Mouse (Mus musculus) gastrocnemius, adult 2 months (tissue): Measurements from ENCODE around the gene Eef1e1. TPM values are rescaled to one million over a fixed set of nuclear protein-coding genes. Genes with fewer than 3 reads are reported as not detected.
"Not testable (repeated sequence)": the region's sequence is repeated elsewhere in the genome, so short reads cannot be mapped to it uniquely, and the experiment has no call there.

Experiments used
- DNase-seq: peaks from one replicate; pipeline ENCODE4 v3.0.0; 2022
- H3K27ac ChIP-seq: fragments of 200-600 bp; 2 replicates; pipeline ENCODE4 v1.8.1; 2022; ENCODE audit warnings: mild to moderate bottlenecking
- H3K4me3 ChIP-seq: fragments of 200-600 bp; 2 replicates; pipeline ENCODE4 v1.8.1; 2022; ENCODE audit warnings: mild to moderate bottlenecking, moderate library complexity
- CTCF ChIP-seq: fragments of 200-600 bp; IDR thresholded peaks from 2 replicates; pipeline ENCODE4 v1.8.1; 2022; ENCODE audit warnings: antibody characterized with exemption, mild to moderate bottlenecking, moderate library complexity
- intact Hi-C: fragments of 180-260 bp; cut with DNase I; formaldehyde crosslinking; loops from one replicate; pipeline ENCODE4 v1.15.1; 2025
- long read RNA-seq, 2 experiments: library from polyadenylated mRNA; stranded (forward); transcript quantifications; one replicate each; pipeline ENCODE4 v2.0.0; 2021
- total RNA-seq, 2 experiments: library from RNA; stranded (reverse); gene quantifications; 2 replicates each; pipeline ENCODE4 v1.2.3; 2021

Eef1e1 gene
- 10 to 100 TPM; 14.1 to 15.8 TPM for total RNA-seq
- long read RNA-seq, experiment 1, transcript Eef1e1-201 (4 exons, 2,553 nt), result major isoform, 17 of 18 reads
- long read RNA-seq, experiment 1, partial matches to known transcripts, result 1 of 18 reads
- long read RNA-seq, experiment 1, other reads (novel, unspliced or antisense), result 0 of 18 reads
- long read RNA-seq, experiment 2, transcript Eef1e1-201 (4 exons, 2,553 nt), result major isoform, 16 of 17 reads
- long read RNA-seq, experiment 2, partial matches to known transcripts, result 0 of 17 reads
- long read RNA-seq, experiment 2, other reads (novel, unspliced or antisense), result 0 of 17 reads

DNA sequence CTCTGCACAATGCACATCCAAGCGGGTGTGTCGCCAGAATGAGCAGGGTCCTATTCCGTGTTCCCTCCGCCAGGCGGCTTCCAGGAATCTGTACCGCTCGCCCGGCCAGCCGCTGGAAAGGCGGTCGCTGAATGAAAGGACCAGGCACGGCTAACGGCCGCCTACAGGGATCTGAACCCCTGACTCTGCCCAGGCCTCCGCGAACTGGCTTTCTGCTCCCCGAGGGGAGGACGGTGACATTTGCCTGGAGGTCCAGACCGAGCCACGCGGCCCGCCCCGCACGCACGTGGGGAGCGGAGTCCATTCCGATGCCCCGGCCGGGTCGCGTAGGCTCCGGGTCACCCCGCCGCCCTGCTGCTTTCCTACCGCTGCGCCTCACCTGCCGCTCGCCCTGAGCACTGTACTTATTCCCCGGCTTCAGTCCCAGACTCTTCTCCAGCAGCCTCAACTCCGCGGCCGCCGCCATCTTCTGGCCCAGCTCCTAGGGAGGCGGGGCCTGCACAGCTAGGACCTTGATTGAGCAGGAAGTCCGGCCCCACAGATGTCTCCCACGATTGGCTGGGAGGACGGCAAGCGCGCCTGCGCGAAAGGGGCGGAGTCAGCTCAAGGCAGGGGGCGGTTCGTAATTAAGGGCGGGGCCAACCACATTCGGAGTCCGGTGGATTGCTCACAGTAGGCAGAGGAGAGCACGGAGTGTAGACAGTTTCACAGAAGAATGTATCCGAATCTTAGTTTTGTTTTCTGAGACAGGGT is at the start of gene Eef1e1:
Gene Eef1e1, minus strand, starts transcription at position 531 of the 753 bp plus-strand sequence.
- intact Hi-C loops, result no loop called here
- Histone ChIP-seq H3K27ac (peak within 1 kb of the TSS; percentile 91), H3K4me3 (peak within 1 kb of the TSS; percentile 99)
- DNase-seq, result peak; percentile 96
- peak; percentile 70 for TF ChIP-seq CTCF

DNA sequence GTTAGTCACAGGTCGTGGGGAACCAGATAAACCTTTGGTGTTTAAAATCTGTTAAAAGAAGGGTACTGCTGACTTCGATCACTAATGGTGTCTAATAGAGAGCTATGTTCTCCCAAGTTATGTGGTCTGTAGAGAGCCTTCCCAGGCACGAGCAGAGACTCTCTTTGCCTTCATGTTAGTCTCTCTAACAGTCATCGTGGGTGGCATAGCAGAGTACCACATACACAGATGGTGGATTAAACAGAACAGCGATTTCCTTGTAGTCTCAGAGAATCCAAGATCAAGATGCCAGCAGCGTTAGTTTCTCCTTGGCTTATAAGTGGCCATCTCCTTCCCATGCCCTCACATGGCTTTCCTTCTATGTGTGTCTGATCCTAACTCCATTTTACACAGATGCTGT is 32.0 kb upstream of the Eef1e1 start:
- H3K27ac ChIP-seq, result no peak overlapping the region
- no peak overlapping the region for H3K4me3 ChIP-seq
- intact Hi-C loops, result no loop called here
- TF ChIP-seq CTCF, result no peak
- no peak for DNase-seq

DNA sequence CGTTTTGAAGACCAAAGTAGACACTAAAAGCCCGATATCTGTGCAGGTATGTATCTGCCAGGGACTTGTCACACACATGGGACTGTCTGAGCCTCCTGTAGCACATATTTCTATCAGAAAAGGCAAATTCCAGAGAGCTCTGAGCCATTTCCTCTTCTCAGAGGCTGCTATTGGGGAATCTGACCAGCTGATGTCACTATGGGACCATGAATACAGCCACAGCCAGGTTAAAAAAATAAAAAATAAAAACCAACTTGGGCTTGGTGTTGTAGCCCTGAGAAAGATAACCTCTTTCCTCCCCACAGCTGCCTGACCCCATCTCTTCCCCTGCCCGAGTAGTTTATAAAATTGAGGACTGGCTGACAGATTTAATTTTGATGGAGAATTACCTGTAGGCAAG is 31.2 kb upstream of the Eef1e1 start:
- no peak for DNase-seq
- Histone ChIP-seq H3K27ac (no peak overlapping the region), H3K4me3 (no peak overlapping the region)
- peak; percentile 39; the same call in 1 of the 2 replicates for TF ChIP-seq CTCF
- intact Hi-C loops, result no loop called here

DNA sequence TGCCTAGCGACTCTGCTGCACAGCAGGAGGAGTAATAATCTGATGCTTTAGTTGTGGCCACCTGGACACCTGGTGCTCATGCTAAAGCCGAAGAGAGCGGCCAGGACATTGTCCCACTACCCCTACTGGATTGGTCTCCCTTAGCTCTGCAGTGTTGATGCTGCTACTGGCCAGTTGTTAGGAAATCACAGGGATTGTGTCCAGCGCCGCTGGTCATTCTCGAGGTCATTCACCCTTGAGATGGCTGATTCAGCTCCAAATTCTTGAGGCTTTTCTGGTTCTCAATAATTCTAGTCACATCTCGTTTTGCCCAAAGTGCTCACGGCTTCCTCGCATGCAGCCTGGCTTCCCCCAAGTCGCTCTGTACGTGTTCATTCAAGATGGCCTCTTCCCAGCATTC is 29.9 kb upstream of the Eef1e1 start:
- intact Hi-C loops, result no loop called here
- TF ChIP-seq CTCF, result no peak
- DNase-seq, result no peak
- Histone ChIP-seq H3K4me3 (no peak overlapping the region), H3K27ac (no peak overlapping the region)

DNA sequence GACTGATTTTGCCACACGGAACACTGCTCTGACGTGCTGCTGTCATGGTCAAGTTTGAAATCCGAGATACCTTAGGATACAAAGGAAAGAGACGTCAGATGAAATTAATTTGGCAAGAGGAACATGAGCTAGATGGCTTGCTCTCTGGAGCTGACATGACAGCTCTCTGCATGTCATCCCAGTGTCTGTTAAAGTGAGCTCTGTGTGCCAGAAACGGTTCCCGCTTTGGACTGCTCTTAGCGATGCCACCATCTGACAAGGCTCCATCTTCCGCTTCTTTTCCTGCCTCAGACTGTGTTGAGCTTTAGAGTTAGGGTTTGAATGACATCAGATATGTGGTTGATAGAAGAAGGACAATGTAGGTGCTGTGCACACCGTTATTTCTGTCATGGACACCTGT is 13.5 kb upstream of the Eef1e1 start:
- intact Hi-C loops, result no loop called here
- no peak for DNase-seq
- H3K27ac ChIP-seq, result no peak overlapping the region
- no peak overlapping the region for H3K4me3 ChIP-seq
- TF ChIP-seq CTCF, result no peak

DNA sequence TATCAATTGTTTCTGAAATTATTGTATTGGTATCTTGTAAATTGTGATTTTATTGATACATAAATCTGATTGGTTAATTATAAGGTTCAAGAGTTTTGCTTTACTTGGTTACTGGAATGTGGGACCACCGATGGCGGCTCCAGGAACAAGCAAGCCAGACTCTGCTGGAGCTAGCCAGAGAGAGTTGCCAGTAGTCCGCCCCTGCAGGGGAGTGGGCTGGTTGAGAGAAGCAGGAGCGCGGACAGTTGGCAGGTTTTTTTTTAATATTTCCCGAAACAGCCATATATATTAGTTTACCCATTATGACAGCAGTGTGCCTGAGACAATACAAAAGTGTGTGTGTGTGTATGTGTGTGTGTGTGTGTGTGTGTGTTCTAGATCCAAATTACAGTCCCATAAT is 12.6 kb upstream of the Eef1e1 start:
- intact Hi-C loops, H3K4me3 ChIP-seq, DNase-seq, H3K27ac ChIP-seq: not testable (repeated sequence)

DNA sequence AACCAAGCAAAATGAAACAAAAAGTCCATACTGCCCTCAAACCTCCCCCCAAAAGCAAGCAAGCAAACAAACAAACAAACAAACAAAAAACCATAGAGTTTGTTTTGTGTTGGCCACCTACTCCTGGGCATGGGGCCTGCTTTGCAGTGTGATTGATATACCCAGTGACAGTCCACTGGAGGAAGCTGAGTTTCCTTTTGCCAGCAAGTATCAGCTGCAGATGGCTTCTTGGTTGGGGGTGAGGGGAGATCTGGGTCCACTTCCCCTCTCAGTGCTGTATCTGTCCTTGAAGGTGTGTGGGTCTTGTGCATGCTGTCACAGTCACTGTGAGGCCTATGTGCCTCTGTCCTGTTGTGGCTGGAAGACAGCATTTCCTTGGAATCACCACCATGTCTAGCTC is 11.2 kb upstream of the Eef1e1 start:
- no peak for DNase-seq
- H3K27ac ChIP-seq, result no peak overlapping the region
- TF ChIP-seq CTCF, result no peak
- intact Hi-C loops, result no loop called here
- H3K4me3 ChIP-seq, result no peak overlapping the region

DNA sequence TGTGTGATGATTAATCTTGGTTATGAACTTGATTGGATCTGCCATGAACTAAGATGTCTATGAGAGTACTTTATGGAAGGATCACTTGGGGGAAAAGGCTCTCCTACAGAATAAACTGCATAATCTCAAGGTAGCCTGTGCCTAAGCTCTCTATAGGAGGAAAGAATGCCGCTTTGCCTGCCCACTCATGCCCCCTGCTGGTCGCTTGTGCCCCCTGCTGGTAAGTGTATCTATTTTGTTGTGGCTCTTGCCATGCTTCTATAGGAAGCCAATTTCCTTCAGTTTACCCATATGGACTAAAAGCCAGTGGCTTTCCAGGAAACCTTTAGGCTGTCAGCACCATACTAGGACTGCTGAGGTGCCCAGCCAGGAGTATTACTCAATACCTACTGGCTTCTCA is 9.7 kb upstream of the Eef1e1 start:
- intact Hi-C loops, result no loop called here
- peak; percentile 50 for DNase-seq
- TF ChIP-seq CTCF, result peak; percentile 75
- Histone ChIP-seq H3K4me3 (no peak overlapping the region), H3K27ac (no peak overlapping the region)

DNA sequence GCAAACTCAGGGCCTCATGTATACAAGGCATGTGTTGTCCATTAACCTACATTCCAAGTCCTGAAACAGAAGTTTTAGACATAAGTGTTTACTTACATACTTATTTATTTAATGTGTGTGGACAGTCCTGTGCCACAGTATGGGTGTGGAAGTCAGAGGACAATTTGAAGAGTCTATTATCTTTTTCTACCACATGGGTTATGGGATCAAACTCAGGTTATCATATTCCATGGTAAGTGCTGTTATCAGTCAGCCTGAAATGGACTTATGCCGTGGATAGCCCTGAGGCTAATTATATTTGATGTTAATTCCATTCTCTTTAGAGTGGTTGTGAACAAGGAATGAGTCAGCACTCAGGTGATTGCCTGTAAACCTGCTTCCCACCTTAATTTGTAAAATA is 5.9 kb upstream of the Eef1e1 start:
- H3K27ac ChIP-seq, result no peak overlapping the region
- TF ChIP-seq CTCF, result no peak
- no peak overlapping the region for H3K4me3 ChIP-seq
- no peak for DNase-seq
- intact Hi-C loops, result no loop called here

DNA sequence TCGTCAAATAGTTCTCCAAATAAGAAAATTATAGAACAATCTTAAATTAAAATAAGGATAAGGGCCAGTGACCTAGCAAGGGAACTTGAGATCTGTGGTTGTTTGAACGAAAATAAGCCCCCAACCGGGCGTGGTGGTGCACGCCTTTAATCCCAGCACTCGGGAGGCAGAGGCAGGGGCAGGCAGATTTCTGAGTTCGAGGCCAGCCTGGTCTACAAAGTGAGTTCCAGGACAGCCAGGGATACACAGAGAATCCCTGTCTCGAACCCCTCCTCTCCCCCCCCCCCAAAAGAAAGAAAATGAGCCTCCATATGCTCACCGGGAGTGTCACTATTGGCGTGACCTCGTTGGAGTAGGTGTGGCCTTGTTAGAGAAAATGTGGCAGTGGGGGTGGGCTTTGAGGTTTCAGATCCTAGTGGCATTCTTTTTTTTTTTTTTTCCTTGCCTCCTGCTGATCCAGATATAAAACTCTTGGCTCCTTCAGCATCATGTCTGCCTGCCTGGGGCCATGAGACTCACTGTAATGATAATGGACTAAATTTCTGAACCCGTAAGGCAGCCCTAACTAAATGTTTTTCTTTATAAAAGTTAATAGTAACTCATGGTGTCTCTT is 772 bp upstream of the Eef1e1 start:
- no peak for TF ChIP-seq CTCF
- intact Hi-C loops, result no loop called here
- Histone ChIP-seq H3K4me3 (no peak overlapping the region; the same call in none of the 2 replicates), H3K27ac (no peak overlapping the region)
- no peak for DNase-seq

DNA sequence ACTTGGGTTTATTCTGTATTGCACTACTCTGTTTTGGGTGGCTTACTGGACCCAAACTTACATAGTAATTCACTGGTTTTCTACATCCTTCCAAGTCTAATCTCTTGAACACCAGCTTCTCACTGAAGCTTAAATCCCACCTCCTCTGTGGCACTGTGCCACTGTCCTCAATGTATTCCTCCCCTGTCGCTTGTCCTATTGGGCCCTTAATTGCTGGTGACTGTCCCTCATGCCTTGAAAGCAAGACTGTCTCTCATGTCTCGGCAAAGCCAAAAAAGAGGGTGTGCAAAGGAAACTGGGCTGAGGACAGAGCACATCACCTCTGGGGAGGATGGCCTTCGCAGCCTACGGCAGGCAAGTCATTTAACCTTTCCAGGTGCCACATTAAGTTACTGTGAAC is 993 bp downstream of the Eef1e1 start:
- TF ChIP-seq CTCF, result no peak
- DNase-seq, result no peak
- peak overlapping the region; percentile 91; the same call in 1 of the 2 replicates for H3K27ac ChIP-seq
- H3K4me3 ChIP-seq, result peak overlapping the region; percentile 99
- intact Hi-C loops, result no loop called here

DNA sequence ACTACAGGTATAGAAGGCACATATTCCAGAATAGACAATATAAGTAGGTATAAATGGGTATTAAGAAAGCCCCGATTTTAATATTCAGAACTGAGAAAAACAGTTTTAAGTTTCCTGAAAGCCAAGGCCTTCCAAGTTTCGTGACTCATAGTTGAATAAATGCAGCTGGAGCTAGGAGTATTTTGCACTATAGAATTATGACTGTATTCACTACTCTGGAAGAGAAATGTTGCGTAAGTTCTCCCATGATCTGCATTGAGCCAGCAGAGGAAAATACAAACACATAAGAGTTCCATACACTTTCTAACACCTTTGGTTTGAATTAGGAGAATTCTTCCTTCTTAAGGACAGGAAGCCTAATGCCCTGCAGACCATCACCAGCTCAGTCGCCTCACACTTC is 8.6 kb downstream of the Eef1e1 start:
- no peak for DNase-seq
- intact Hi-C loops, result no loop called here
- H3K4me3 ChIP-seq, result no peak overlapping the region
- no peak overlapping the region for H3K27ac ChIP-seq
- no peak for TF ChIP-seq CTCF

DNA sequence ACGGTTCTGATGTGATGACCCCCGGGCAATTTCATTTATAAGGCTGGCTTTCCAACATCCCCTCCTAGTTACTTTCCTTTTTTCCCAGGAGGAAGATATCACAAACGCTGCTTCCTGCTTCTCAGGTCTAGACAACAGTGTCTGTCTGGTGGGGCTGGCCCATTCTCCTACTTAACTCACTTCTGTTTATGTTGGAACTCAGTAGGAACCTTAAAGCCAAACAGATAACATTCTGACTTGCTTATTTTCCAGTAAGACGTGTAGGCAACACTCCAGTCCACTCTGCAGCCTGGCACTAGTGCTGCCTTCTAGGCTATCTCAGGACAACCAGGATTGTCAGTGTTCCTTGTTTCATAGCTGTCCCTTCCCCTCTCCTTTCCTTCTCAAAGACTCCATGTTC is 9.8 kb downstream of the Eef1e1 start:
- DNase-seq, result no peak
- TF ChIP-seq CTCF, result no peak
- intact Hi-C loops, result no loop called here
- Histone ChIP-seq H3K4me3 (no peak overlapping the region), H3K27ac (no peak overlapping the region)
